Mouse (Mus musculus) retina, postnatal 1 day (tissue): ENCODE results near the gene Zbtb20.
A peak's percentile ranks its signal among the peaks of the same experiment; 100 is the strongest.

Source experiments
- DNase-seq: peaks from one replicate; pipeline ENCODE4 v3.0.0-alpha.2; 2012

Zbtb20 gene

DNA sequence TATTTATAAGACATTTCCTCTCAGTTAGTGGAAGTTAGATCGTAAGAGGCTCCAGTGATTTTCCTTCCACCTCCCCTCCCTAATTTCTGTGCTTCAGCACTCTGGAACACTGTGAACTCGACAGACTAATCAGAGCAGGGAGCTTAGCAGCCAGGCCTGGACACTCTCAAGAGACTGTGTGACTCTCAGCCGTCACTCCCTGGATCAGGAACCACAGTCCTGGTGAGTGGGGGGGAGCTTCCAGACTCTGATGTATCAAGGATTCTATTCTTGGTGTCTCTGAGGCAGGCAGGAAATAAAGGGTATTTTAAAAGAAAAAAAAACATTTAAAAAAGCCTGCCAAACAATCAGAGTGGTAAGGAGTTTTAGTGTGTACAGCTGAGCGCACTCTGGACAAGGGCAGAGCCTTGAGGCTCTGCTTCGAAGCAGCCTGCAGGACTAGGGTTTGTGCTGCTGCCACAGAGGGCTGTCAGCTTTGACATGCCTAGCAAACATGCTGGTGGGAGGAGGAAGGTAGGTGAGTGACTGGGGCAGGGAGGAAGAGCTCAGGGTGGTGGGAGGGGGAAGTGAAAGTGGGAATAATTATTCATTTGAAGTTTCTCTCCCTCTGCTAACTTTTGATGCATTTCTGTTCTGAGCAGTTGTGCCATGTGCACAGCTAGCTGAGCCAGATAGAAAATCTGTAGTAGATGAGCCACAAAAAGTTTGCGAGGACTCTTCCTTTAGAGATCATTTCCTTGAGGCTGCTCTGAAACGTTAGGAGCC lies 488.3 kb downstream of the Zbtb20 start:
- DNase-seq: peak; percentile 52

DNA sequence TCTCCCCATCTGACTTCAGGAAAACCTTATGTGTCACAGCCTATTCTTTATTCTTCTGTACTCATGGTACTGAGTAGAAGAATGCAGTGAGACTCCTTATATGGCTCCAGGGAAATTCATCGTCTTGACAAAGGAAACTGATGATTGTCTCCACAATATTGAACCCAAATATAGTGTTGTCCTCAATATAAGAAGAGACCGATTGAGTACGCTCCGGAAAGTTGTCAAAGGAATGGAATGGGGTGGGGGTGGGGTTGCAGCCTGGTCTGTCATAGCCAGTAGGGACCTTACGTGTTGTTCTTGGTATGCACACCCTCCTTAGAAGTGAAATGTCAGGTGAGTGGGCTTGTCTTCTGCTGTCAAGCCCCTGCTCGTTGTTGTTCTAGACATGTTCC lies 488.8 kb downstream of the Zbtb20 start:
- no peak for DNase-seq

DNA sequence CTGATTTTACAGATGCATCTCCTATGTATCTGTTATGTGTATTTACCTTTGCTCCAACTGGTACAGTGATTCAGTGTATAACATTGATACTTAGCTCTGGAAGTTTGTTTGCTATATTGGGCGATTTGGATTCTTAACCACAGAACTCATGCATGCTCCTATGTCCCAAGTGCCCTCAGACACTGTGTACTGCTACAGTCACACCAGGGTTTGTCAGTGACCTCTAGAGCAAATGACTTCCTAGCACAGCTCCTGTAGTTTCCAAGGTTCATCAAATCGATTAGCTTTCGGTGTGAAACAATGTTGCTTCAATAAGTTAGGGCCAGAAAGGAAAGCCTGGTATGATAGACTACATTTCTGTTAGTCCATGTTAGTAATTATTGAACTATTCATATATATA lies 489.6 kb downstream of the Zbtb20 start:
- DNase-seq: no peak

DNA sequence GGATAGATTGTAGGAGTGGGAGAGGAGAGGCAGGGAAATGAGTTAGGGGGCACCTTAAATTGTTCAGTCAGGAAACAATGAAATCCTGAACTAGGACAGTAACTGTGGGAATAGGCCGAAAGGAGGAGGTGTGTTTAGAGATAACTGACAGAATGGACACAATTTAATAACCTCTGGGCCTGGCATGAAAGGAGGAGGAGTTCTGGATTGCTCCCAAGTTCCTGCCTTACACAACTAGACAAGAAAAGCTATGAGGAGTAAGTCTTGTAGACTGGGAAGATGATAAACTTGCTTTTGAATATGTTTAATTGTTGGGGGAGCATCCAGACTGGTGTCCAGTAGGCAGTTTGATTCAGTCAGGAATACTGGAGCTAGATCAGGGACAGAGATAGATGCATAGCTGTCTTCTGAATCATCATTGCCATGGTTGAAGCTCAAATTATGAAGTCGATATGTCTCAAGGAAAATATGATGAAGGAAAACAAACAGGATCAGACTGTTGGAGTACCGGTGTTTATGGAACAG lies 494.9 kb downstream of the Zbtb20 start:
- DNase-seq: no peak

DNA sequence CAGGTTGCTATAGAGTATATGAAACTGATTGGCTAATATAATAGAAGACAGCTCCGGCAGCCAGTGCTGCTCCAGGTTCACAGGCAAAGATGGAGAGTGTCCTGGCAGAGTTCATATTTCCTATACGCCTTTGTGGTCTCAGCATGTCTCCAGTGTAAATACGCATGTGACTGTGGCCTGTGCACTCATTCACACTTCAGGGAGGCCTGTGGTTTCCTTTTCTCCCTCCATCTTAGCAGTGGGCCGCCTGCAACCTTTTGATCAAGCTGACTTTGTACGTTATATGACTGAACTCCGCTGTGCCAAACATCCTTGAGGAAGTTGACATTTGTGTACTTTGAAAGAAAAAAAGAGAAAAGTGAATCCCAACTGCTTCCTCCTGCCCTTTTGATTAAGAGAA lies 501.1 kb downstream of the Zbtb20 start:
- no peak for DNase-seq

DNA sequence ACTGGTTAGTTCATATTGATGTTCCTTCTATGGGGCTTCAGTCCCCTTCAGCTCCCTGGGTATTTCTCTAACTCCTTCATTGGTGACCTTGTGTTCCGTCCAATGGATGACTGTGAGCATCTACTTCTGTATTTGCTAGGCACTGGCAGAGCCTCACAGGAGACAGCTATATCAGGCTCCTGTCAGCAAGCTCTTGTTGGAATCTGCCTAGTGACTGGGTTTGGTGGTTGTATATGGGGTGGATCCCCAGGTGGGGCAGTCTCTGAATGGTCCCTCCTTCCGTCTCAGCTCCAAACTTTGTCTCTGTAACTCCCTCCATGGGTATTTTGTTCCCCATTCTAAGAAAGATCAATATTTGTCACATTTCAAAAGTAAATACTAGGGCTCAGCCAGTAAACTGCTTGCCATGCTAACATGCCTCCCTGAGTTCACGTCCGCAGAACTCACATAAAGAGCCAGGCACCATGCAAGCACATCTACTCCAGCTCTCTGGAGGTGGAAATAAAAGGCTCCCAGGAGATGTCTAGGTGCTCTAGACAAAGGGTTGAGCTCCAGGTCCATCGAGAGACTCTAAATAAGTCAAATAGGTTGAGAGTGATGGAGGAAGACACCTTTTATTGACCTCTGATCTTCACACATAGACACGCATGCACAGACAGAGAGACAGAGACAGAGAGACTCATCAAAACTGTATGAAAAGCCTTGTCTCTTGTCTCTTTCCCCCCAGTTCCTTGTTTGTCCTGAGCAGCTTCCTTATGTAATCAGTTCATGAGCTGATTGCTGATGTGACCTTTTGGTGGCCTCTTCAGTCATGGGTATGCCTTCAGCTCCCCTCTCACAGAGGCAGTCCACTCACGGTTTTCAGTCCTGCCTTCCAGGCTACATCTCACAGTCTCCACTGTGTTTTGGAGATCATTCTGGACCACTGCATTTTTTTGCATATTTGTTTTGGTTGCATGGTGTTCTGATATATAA lies 504.0 kb downstream of the Zbtb20 start:
- DNase-seq: no peak

DNA sequence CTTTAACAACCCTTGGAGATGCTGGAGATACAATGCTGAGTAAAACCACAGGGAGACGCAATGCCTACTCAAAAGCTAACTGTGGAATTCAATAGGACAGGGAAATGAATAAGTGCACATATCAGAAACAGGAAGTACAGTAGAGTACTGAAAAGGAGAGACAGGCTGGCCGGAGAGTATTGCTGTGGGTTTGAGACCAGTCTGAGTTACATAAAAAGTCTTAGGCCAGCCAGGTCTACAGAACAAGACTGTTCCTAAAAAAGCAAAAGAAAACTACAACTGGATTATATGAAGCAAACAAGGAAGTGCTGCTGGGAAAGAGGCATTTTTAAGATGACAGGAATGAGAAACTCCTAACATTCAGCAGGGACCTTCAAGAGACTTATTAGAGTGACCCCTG lies 505.5 kb downstream of the Zbtb20 start:
- DNase-seq: no peak

DNA sequence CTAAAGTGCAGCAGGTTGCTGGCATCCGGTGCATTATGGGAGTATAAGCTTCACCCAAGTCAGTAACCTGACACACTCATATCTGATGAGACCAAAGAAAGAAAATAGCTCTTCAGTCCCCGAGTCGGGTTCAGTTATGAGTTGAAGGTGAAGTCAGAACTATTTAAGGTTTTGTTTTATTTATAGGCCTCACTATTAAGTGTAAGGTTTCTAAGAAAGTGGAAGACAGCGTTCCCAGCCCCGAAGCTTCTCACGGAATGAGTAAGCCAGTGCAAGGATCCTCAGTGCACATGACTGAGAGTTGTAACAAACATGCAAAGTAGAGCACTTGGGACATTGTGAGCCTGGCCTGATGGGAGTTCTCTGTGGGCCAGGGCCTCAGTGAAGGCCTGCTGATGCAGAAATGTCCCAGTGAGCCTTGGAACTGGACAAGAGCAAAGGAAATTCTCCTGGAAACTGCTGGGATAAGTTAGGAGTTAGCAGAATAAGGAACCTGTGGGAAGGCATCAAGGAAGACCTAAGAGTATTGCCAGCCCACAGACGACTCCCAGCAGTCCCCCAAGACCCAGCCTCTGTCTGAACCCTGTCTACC lies 507.6 kb downstream of the Zbtb20 start:
- DNase-seq: no peak

DNA sequence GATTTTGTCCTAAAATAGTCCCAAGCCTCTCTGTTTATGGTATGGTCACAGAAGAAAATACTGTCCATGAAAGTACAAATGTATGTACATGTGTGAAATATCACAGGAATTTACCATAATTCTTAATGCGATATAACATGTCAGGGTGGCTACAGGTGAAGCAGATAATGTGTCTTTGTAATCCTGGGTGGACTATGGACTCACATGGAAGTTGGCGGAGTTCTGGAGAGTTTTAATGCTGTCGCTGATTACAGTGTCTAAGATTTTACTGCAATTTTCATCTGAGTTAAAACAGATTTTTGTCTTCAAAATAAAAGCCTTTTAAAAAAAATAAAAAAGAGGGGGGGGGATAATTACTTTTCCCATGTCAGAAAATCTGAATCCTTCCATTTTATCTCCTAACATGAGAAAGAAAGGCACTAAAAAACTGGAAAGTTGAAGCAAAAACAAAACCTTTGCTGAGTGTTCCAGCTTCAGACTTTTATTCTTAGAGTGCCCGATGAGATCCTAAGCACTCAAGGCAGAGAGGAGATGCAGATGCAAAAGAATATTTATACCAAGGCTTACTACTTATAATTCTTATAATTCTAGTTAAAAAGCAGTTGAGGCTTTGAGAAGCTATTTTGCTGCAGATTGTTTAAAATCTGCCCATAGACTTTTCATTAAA lies 509.4 kb downstream of the Zbtb20 start:
- DNase-seq: no peak

DNA sequence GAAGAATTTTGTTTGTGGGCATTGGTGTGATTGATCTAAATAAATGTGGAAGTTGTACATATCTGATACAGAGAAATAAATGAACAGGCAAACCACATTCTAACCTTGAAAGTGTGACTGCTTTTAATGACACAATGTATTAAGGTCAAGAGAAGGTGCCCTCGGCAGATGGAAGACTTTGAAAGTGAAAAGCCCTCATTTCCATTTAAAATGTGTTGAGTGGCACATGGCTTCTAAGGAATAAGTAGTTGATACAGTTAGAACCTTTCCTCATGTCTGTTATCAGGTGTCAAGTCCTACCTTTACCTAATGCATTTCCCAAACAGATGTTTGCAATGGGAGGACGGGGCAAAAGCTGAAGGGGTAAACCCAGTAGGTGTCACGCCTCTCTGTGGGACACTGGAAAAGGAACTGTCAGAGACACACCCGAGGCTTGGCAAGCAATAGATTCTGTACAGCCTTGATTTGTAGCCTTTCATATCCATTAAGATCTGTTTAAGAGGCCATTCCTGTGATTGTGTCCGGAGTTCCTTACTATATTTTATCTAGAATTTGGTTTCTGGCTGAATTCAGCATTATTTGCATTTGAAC lies 510.0 kb downstream of the Zbtb20 start:
- DNase-seq: no peak

DNA sequence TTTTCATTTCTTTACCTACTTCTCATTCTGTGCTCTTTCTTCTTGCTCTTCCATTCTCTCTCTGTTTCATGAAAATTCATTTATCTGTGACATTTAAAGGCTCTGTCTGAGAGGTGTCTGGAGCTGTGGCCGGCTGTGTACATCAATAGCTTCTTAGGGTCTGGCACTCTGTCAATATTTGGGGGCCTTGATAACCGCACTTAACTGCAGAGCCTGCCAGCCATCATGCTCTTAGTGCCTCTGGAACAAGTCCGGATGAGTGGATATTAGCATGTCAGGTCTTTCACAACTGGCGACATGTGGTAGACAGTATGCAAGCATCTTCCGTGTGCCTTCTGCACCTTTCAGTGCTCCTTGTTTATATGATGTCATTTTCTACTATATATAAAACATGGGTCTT lies 510.7 kb downstream of the Zbtb20 start:
- DNase-seq: no peak

DNA sequence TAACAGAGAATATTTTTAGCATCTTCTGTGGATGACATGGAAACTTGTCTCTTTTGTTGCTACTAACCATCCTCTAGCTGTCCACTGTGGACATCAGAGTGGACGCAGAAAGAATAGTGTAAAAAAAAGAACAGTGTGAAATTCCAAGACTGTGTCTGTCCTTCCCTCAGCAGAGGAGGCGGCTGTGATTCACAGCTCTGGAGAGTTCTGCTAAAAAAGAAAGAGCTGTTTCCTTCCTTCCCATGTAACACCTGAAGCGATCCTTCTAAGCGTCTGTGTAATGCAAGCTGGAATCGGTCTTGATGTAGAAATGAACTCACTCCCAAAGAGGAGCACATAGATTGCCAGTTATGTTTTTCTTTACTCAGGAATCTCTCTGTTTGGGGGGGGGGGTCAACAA lies 512.7 kb downstream of the Zbtb20 start:
- DNase-seq: no peak

DNA sequence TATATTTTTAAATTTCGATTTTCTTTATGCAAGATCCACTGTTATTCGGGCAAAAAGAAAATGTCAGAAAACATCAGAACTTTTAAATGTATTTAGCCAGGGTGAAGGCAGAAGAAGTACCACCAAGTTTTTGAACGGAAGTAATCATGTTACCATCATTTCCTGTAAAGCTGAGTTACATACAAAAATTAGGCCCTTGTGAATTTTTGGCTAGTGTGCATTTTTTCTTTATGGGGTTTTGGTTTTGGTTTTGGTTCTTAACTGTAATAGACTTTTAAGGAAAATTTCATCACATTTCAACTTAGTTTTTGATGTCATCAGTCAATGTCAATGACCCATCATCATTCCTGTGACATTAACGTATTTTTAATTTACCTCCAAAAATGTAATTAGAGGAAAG lies 514.7 kb downstream of the Zbtb20 start:
- DNase-seq: no peak

DNA sequence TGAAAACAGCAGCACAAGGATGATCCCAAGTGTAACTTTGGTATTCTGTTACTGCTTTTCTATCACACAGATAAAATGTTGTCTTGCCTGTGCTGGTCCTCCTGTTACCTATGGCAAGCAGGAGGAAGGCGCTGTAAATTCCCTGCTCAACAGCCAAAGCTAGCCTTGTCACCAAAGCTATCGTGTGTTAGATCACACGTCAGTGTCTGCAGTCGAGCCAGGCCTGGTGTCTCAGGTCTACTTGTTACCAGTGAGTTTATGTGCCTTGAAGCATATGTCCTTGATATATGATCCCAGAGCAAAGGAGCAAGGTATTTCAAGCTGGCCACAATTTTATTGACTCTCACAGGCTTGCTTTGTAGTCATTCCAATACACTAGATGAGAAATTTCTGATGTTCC lies 517.7 kb downstream of the Zbtb20 start:
- DNase-seq: no peak

DNA sequence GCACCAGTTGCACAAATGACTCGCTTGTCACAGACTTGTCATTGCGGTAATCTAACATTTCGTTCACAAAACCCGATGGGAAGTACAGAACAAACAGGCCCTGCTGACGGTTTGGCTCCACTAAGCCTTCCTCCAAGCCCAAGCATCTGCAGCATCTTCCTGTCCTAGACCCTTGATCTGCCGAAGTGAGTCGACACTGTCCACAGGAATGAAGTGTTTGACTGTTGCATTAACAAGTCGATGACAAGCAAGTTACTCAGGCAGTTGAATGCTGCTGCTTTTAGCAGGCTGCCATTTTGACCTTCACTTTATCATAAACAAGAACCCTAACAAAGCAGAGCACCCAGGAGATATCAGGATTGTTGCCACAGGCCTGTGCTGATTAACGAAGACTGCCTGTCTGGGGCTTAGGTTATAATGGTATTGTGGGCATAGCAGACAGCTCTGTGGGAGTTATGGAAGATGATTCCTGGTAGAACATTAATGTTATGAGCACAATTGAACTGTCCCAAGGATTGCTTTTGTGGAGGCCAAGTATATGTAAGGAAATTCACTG lies 518.4 kb downstream of the Zbtb20 start:
- DNase-seq: no peak

DNA sequence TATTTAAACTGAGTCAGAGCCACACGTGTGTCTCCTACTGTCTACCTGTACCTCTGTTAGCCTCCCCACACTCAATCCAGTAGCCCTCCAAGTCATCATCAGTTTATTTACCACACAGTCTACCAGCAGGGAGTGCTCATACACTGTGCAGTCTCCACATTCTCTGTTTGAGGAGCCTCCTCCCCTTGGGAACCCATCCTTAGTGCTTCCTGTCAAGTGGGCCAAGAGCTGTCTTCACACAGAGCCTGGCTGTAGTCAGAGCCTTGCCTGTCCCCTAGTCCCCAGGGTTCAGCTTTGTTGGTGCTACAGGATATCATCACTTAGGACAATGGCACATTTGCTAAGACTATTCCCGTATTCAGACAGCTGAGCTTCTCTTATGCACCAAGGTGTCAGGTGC lies 519.1 kb downstream of the Zbtb20 start:
- no peak for DNase-seq

DNA sequence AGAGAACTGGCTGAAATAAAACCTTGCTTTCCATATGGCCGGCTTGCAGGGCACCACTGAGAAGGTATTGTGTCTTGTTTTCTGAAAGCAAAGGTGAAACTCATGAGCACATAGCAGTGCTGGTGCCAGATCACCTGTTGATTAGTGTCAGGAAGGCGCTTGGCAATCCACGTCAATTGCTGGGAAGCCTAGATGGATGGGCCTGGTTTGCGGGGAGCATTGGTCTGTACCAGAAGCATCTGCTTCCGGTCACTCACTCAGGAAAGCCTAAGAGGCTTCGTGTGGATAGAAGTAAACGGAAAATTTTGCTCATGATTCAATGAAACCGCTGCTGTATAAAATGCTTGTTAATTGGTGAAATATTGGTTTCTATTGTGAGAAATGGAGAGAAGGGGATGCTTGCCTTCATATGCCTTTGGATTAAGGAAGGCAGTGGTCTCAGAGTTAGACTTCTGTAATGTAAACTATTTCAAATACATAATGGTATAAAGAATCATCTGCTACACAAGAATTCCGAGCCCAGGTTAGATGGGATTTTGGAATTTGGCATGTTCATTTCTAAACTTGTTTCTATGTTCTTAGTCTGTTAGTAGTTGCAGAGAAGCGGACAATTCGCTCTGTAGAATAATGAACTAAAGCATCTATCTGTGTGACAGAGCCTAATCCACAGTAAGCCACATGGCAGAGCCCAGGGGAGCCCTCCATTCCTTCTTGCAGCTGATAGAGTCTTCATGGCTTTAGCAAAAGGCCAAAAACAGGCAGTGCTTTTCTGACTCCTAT lies 521.4 kb downstream of the Zbtb20 start:
- DNase-seq: no peak

DNA sequence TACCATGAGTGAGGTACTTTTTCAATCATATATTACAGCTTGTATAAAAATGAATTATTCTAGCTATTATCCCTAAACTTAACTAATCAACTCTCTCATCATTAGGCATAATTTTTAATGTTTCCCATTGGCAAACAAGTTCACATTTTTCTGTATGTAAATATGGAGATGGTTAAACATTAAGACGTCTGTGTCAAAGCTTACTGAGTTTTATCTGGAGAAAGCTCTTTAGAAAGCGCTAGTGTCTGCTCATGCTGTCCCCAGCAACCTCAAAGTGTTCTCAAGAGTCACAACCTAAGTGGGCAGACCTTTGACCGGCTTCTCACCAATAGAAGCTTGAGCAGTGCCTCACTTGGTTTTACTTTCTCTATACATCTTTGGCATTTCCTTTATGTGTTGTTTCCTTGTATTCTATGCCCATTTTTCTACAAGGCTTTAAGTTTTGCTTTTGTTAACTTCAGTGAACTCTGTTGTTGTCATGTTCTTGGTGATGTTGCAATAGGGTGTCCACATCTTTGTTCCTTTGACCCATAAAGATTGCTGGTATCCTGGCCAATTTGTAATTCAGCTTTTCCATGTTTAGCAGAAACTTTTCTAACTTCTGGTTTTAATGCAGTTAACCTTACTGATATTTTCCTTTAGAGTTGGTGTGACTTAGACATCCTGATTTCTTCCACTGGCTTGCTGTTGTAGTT lies 522.1 kb downstream of the Zbtb20 start:
- no peak for DNase-seq

DNA sequence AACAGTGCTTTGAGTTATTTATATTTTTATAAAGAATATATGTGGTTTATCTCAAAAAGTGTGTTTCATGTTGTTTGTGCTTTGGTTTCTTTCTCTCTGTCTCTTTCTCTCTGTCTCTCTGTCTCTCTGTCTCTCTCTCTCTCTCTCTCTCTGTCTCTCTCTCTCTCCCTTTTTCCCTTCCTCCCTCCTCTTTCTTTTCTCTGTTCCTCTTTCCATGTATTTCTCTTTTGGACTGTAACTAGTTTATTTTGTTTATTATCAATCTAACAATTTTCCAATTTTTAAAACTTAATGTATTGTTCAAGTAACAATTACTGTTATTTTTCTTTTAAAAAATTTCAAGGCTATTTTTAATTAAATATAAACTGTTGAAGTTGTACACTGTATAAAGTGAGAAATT lies 523.7 kb downstream of the Zbtb20 start:
- no peak for DNase-seq

DNA sequence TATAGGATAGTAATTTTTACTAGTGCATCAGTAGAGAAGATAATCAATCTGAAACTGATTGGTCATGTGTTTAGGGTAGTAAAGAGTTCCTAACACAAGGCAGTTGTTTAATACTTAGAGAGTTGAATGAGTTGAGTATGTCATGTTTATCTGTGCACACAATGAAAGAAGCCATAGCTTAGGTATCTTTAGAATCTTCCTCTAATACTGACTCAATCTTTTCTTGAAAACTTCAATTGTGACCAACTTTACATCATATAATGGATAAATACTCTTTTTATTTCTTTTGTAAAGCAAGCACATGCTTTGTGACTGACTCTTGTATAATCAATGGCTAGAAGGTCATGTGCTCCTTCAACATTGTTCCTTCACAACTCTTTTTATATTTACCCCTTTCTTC lies 524.4 kb downstream of the Zbtb20 start:
- DNase-seq: no peak

DNA sequence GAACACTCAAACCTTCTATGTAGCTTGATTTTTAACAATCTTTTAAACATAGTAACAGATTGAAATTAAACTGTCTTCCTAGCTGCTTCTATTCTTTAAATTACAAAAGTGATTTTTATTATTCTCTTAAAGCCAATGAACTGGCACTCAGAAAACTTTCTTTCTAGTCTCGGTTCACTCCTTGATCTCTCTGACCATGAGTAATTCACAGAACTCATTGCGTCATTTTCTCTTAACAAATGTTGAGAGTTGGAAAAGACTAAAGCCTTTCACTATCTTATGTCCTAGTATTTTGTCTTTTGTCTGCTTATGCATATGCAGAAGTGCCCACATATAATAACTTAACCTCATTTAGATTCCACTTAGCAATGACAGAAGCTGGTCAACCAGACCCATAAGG lies 525.3 kb downstream of the Zbtb20 start:
- no peak for DNase-seq
